Mouse (Mus musculus): ENCODE measurements around the gene Htr2a. TPM values are rescaled to one million over a fixed set of nuclear protein-coding genes. Genes with fewer than 3 reads are reported as not detected.

The Htr2a gene
- 0.26 and 0.38 TPM in 2 replicates for polyA plus RNA-seq (2015; fragmentation: Nextera tagmentation; extraction: Ambion mirVana)

GRCm38 (mm10) chr14:74640819-74641381, at the start of gene Htr2a:
Gene Htr2a (plus strand): TSS chr14:74640840.
- peak within 1 kb of the TSS; percentile 86 for H3K4me2 ChIP-seq
- under 1% methylated on average over 20 of the region's 20 CpGs for WGBS
- H3K4me3 ChIP-seq (replicated peaks): peak within 1 kb of the TSS; percentile 49
- peaks cover 23% of the 10 kb centered on the region for H3K27me3 ChIP-seq
- H3K9ac ChIP-seq: peak within 1 kb of the TSS; percentile 38
- peaks cover 24% of the 10 kb centered on the region for H3K4me1 ChIP-seq
- H3K9me3 ChIP-seq (replicated peaks): no peaks in the 10 kb centered on the region
- ATAC-seq (replicated peaks; ENCODE audit: low FRiP score): peak; percentile 62
- no peak within 1 kb of the TSS for H3K27ac ChIP-seq
- H3K36me3 ChIP-seq: no peaks in the 10 kb centered on the region

GRCm38 (mm10) chr14:74601333-74602087, 39.1 kb upstream of the Htr2a start:
- H3K4me1 ChIP-seq: no peaks in the 10 kb centered on the region
- no peak overlapping the region for H3K9ac ChIP-seq
- no peaks in the 10 kb centered on the region for H3K27me3 ChIP-seq
- H3K36me3 ChIP-seq: no peaks in the 10 kb centered on the region
- no peak for ATAC-seq (replicated peaks; ENCODE audit: low FRiP score)
- H3K4me3 ChIP-seq (replicated peaks): no peak overlapping the region
- H3K9me3 ChIP-seq (replicated peaks): no peaks in the 10 kb centered on the region
- no peak overlapping the region for H3K27ac ChIP-seq
- H3K4me2 ChIP-seq: no peak overlapping the region
- 73% methylated on average over 5 of the region's 5 CpGs for WGBS

- Histone ChIP-seq H3K27ac (no peak overlapping the region), H3K9me3 (replicated peaks) (no peaks in the 10 kb centered on the region), H3K9ac (no peak overlapping the region), H3K36me3 (no peaks in the 10 kb centered on the region), H3K4me2 (no peak overlapping the region), H3K27me3 (no peaks in the 10 kb centered on the region), H3K4me1 (no peaks in the 10 kb centered on the region), H3K4me3 (replicated peaks) (no peak overlapping the region)
- WGBS: 54% methylated on average over 7 of the region's 7 CpGs
- peak; percentile 58; the same call in 1 of the 2 replicates for ATAC-seq (replicated peaks; ENCODE audit: low FRiP score)
Measured at GRCm38 (mm10) chr14:74602543-74602942, 38.1 kb upstream of the Htr2a start.

- Histone ChIP-seq H3K27ac (no peak overlapping the region), H3K9ac (no peak overlapping the region), H3K9me3 (replicated peaks) (no peaks in the 10 kb centered on the region), H3K4me1 (no peaks in the 10 kb centered on the region), H3K27me3 (no peaks in the 10 kb centered on the region), H3K36me3 (no peaks in the 10 kb centered on the region), H3K4me2 (no peak overlapping the region), H3K4me3 (replicated peaks) (no peak overlapping the region)
- WGBS: 84% methylated on average over 7 of the region's 7 CpGs
- ATAC-seq (replicated peaks; ENCODE audit: low FRiP score): no peak
Measured at GRCm38 (mm10) chr14:74603131-74603766, 37.4 kb upstream of the Htr2a start.

- WGBS: 70% methylated on average over 8 of the region's 8 CpGs
- no peak for ATAC-seq (replicated peaks; ENCODE audit: low FRiP score)
- no peak overlapping the region for H3K4me3 ChIP-seq (replicated peaks)
Measured at GRCm38 (mm10) chr14:74611326-74611725, 29.3 kb upstream of the Htr2a start.

GRCm38 (mm10) chr14:74618858-74619257, 21.8 kb upstream of the Htr2a start:
- Histone ChIP-seq H3K36me3 (no peaks in the 10 kb centered on the region), H3K9me3 (replicated peaks) (peaks cover 9% of the 10 kb centered on the region; the same call in 1 of the 2 replicates), H3K4me3 (replicated peaks) (no peak overlapping the region), H3K4me2 (no peak overlapping the region), H3K27me3 (no peaks in the 10 kb centered on the region), H3K27ac (no peak overlapping the region), H3K4me1 (no peaks in the 10 kb centered on the region), H3K9ac (no peak overlapping the region)
- no peak for ATAC-seq (replicated peaks; ENCODE audit: low FRiP score)
- 67% methylated on average over 4 of the region's 4 CpGs for WGBS

More at GRCm38 (mm10) chr14:74611326-74611725, 29.3 kb upstream of the Htr2a start:
- H3K9me3 ChIP-seq (replicated peaks): no peaks in the 10 kb centered on the region
- H3K4me2 ChIP-seq: no peak overlapping the region
- no peaks in the 10 kb centered on the region for H3K4me1 ChIP-seq
- no peaks in the 10 kb centered on the region for H3K36me3 ChIP-seq
- H3K27me3 ChIP-seq: no peaks in the 10 kb centered on the region
- no peak overlapping the region for H3K27ac ChIP-seq
- no peak overlapping the region for H3K9ac ChIP-seq

DNA sequence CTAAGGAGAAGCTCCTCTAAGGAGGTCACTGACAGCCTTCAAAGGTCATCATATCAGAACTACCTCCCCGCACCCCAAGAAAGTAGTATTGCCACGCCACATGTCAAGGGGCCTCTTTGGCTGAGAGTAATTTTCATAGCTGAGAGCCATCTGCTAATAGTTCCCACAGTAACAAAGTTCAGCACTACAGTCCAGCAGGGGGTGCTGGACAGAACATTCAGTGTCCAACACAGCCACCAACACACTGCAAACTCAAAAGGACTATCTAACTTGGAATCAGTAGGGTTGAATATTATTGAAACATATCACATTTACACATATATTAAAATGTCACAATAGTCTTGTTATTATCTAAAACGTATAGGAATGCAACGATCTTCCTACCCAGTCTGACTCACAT, 2.6 kb upstream of the Htr2a start:
- Histone ChIP-seq H3K4me3 (replicated peaks) (no peak overlapping the region), H3K9me3 (replicated peaks) (no peaks in the 10 kb centered on the region), H3K4me1 (peaks cover 22% of the 10 kb centered on the region), H3K36me3 (no peaks in the 10 kb centered on the region), H3K27ac (no peak overlapping the region), H3K4me2 (no peak overlapping the region), H3K27me3 (peaks cover 21% of the 10 kb centered on the region), H3K9ac (no peak overlapping the region)
- no peak for ATAC-seq (replicated peaks; ENCODE audit: low FRiP score)
- 80% methylated on average over 4 of the region's 4 CpGs for WGBS

GRCm38 (mm10) chr14:74641668-74642230, 1.1 kb downstream of the Htr2a start:
- Histone ChIP-seq H3K27me3 (peaks cover 23% of the 10 kb centered on the region), H3K9me3 (replicated peaks) (no peaks in the 10 kb centered on the region), H3K27ac (no peak overlapping the region), H3K4me2 (peak overlapping the region; percentile 86), H3K9ac (peak overlapping the region; percentile 38), H3K4me1 (peaks cover 24% of the 10 kb centered on the region), H3K4me3 (replicated peaks) (peak overlapping the region; percentile 49), H3K36me3 (no peaks in the 10 kb centered on the region)
- ATAC-seq (replicated peaks; ENCODE audit: low FRiP score): 0 out of 2 replicates have a peak, but pooled peaks have one; percentile 16
- WGBS: 14% methylated on average over 17 of the region's 17 CpGs

DNA sequence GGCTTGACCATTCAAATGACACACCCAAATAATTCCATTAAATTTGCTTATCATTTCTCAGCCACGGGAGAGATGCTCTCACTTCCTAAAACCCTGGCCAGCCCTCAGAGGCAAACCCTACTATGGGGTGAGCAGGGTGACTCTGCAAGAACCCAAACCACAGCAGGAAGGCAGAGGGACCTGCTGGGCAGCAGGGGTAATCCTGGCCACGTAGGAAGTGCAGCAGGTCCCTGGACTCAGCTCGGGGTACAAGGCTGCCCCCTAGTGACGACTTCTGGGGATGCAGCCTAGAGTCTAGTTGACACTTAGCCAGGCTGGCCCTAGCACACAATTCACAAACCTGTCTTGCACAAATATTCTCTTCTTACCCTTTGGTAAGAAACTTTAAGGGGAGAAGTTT, 2.7 kb downstream of the Htr2a start:
- ATAC-seq (replicated peaks; ENCODE audit: low FRiP score): peak; percentile 55
- H3K27ac ChIP-seq: no peak overlapping the region
- peak overlapping the region; percentile 11; the same call in 1 of the 2 replicates for H3K4me3 ChIP-seq (replicated peaks)
- no peaks in the 10 kb centered on the region for H3K36me3 ChIP-seq
- H3K9ac ChIP-seq: 0 out of 2 replicates have a peak overlapping the region, but pooled peaks have one; percentile 14
- 3% methylated on average over 4 of the region's 4 CpGs for WGBS
- H3K27me3 ChIP-seq: peaks cover 23% of the 10 kb centered on the region
- peak overlapping the region; percentile 86 for H3K4me2 ChIP-seq
- no peaks in the 10 kb centered on the region for H3K9me3 ChIP-seq (replicated peaks)
- H3K4me1 ChIP-seq: peaks cover 24% of the 10 kb centered on the region

DNA sequence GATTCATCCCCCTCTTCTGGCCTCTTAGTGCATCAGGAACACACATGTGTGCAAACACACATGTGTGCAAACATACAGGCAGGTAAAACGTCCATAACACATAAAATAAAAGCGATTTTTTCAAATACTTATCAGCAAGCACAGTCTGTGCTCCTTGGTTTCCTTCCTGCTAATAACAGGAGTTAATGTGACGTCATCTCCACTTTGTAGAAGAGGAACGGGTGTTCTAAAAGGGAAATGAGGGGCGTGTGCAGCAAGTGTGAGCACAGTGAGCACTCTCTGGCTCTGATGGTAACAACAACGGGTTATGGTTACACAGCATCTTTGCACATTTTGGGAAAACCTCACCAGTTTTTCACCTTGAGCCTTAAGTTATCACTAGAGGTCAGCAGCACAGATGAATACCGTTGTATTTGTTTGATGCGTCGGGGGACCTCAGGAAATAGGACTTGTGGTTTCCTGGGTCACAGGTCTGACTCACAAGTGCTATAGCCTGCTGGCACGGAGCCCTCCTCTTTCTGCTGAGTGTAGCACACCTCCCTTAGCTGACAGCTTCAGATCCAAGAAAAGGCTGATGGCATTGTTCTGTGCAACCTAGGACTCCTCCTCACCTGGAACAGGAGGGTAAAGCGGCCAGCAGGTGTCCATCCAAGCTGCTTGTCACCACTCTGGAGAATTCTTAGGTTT, 5.6 kb downstream of the Htr2a start:
- no peaks in the 10 kb centered on the region for H3K36me3 ChIP-seq
- no peak overlapping the region for H3K9ac ChIP-seq
- H3K9me3 ChIP-seq (replicated peaks): no peaks in the 10 kb centered on the region
- no peak overlapping the region for H3K4me3 ChIP-seq (replicated peaks)
- H3K4me1 ChIP-seq: peaks cover 15% of the 10 kb centered on the region
- H3K27me3 ChIP-seq: peaks cover 14% of the 10 kb centered on the region
- no peak overlapping the region for H3K27ac ChIP-seq
- WGBS: 64% methylated on average over 11 of the region's 11 CpGs
- ATAC-seq (replicated peaks; ENCODE audit: low FRiP score): no peak
- no peak overlapping the region for H3K4me2 ChIP-seq

DNA sequence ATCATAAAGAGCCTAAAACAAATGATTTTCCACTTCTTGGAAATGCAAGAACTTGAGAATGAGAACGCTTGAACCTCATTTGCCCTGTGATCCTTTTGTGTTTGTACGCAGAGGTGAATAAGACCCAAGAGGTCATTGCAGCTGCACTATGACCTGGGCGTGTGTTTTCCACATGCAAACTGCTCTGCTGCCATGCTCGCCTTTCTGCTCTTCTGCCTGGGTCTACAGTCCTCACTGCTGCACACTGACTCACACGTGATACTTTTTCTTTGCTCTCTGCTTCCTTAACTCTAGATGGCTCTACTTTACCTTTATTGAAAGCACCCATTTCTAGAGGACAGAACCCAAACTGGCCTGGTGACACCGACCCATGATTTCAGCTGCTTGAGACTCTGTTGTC, 9.4 kb downstream of the Htr2a start:
- no peak overlapping the region for H3K4me2 ChIP-seq
- H3K4me1 ChIP-seq: no peaks in the 10 kb centered on the region
- ATAC-seq (replicated peaks; ENCODE audit: low FRiP score): no peak
- WGBS: 83% methylated on average over 6 of the region's 6 CpGs
- H3K9ac ChIP-seq: no peak overlapping the region
- no peak overlapping the region for H3K4me3 ChIP-seq (replicated peaks)
- no peaks in the 10 kb centered on the region for H3K27me3 ChIP-seq
- H3K9me3 ChIP-seq (replicated peaks): no peaks in the 10 kb centered on the region
- H3K36me3 ChIP-seq: no peaks in the 10 kb centered on the region
- H3K27ac ChIP-seq: no peak overlapping the region
